Mouse (Mus musculus): ENCODE data around the gene Alx1. TPM values are rescaled to one million over a fixed set of nuclear protein-coding genes. Genes with fewer than 3 reads are reported as not detected.

Alx1 gene
- polyA plus RNA-seq, 1 experiment from 2014 or later, result 4.3 TPM

DNA sequence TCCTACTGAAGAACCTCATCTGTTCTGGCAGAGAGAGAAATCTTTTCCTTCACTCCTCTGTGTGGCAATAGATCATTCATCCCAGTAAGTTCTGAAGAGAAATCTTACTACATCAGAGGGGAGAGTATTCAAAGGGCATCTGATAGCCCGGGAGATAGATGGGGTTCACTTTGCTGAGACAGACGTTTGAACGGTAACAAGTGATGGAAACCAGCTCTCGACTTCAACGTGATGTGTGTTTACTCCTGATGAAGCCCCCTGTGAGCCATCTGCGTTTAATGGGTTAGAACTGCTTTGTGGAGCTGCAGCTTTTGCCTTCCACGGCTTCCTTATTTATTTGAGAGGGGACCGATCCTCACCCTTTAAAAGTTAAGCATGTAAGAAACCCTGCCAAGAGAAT lies 29.1 kb downstream of the Alx1 start:
- Histone ChIP-seq H3K4me1 (replicated peaks) (no peaks in the 10 kb centered on the region), H3K36me3 (no peaks in the 10 kb centered on the region), H3K4me3 (no peak overlapping the region), H3K27me3 (ENCODE audit: insufficient read depth, poor library complexity, severe bottlenecking) (no peaks in the 10 kb centered on the region), H3K27ac (no peak overlapping the region), H3K9me3 (no peaks in the 10 kb centered on the region)
- no peak for DNase-seq (ENCODE audit: low spot score)
- WGBS, result 68% methylated on average over 8 of the region's 8 CpGs

DNA sequence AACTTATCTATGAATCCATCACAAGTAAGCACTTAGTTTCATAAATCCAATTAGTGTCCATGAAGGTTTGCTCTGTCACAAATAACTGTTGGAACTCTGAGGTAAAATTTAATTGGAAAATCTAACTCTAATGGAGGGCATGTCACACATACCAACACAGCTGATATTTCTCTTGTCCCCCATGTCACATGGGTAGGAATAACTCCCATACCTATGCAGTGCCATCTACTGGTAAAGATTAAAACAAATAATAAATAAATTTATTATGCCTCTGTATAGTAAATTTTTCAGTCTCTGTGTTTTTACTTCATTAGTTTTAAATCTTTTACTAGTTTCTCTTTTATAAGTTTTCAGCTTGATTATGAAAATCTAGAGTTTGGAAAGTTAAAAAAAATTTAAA lies 30.4 kb downstream of the Alx1 start:
- Histone ChIP-seq H3K27me3 (ENCODE audit: insufficient read depth, poor library complexity, severe bottlenecking) (no peaks in the 10 kb centered on the region), H3K4me1 (replicated peaks) (no peaks in the 10 kb centered on the region), H3K9me3 (no peaks in the 10 kb centered on the region), H3K27ac (no peak overlapping the region), H3K36me3 (no peaks in the 10 kb centered on the region), H3K4me3 (no peak overlapping the region)
- DNase-seq (ENCODE audit: low spot score), result no peak

DNA sequence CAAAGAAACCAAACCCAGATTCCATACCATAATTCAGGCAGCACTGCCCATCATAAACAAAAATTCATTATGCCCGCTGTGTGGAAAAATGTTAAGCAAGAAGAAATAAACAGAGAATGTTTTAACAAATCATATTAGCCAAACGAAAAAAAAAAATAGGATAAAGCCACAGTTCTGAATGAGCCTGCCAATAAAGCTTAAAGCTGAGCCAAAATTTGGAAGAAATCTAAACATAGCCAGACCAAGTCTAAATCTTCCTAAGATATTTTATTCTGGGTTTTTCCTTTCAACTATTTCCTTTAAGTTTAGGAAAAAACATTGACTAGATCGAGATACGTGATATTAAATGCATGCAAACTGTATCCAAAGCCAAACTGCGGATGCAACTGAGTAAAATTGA lies 54.9 kb downstream of the Alx1 start:
- Histone ChIP-seq H3K4me3 (no peak overlapping the region), H3K36me3 (no peaks in the 10 kb centered on the region), H3K4me1 (replicated peaks) (no peaks in the 10 kb centered on the region), H3K9me3 (no peaks in the 10 kb centered on the region), H3K27ac (no peak overlapping the region), H3K27me3 (ENCODE audit: insufficient read depth, poor library complexity, severe bottlenecking) (no peaks in the 10 kb centered on the region)
- no peak for DNase-seq (ENCODE audit: low spot score)
- WGBS, result 90% methylated on average over 5 of the region's 5 CpGs

DNA sequence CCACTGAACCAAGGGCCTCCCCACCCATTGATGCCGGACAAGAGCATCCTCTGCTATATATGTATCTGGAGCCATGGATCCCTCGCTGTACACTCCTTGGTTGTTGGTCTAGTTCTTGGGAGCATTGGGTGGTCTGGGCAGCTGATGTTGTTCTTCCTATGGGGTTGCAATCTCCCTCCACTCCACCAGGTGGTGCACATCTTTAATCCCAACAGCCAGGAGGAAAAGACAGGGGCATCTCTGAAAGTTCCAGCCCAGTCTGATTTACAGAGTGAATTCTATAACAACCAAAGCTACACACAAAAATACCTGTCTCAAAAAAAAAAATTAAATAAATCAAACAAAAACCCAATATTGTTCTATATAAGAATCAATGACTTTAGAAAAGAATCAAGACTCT lies 70.4 kb downstream of the Alx1 start:
- Histone ChIP-seq H3K27ac (no peak overlapping the region), H3K36me3 (no peaks in the 10 kb centered on the region), H3K9me3 (no peaks in the 10 kb centered on the region), H3K4me3 (no peak overlapping the region), H3K27me3 (ENCODE audit: insufficient read depth, poor library complexity, severe bottlenecking) (no peaks in the 10 kb centered on the region), H3K4me1 (replicated peaks) (no peaks in the 10 kb centered on the region)
- WGBS, result 86% methylated on average over 2 of the region's 2 CpGs
- no peak for DNase-seq (ENCODE audit: low spot score)

Other genes with a start within 250 kb of the Alx1 start
- gene Lrriq1, start 206.1 kb upstream of the Alx1 start, polyA plus RNA-seq (2016; fragmentation: Nextera tagmentation; extraction: Ambion mirVana), result 2.3 and 2.8 TPM in 2 replicates

Measured in hindbrain, embryonic 10.5 days (tissue).